Mouse (Mus musculus) cerebellum, adult 9-10 months (tissue): ENCODE data around the gene P2rx5.

Source experiments
- DNase-seq: peaks from one replicate; pipeline ENCODE4 v3.0.0; 2022

P2rx5 gene

DNA sequence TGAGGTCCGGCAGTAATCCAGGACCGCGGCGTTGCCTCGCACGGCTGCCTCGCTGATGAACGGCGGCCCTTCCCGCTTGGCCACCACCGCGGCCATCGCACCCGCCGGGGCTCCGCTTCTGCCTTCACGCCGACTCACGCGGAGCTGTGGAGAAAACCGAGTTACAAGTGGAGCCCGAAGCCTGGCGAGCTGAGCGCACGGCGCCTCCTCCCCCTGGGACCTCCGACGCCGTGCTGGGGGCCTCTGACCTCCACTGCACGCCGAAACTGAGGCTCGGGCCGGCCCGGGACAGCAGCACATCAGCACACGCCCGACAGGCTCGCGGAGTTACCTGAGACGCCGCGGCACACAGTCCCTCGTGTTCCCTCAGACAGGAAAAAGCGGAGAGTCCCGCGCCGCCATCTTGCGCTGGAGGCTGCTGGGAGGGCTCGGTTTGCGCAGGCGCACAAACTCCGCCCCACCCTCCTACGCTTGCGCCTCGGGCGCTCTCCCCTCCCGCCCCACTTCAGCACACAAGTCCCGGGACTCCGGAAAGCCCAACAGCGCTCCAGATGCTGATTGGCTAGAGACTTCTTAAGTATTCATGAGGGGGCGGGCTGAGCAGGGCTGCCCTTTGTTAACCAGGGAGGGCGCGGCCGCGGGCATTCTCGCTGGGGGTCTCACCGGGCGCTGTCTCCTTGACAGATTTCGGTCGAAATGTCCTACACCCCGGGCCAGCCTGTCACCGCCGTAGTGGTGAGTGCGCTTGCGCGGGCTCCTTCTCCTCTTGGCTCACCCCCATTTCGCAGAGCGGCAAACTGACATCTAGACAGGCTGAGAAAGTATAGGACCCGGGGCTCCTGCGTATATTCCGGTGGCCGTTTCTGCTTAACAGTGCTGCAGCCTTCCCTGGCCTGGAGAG lies 16.6 kb downstream of the P2rx5 start, which contains the start of the genes Emc6 and Tax1bp3:
Emc6 (minus strand) TSS at position 430 of the 901 bp plus-strand sequence.
Tax1bp3 (plus strand) TSS at position 476 of the 901 bp plus-strand sequence.
- peak; percentile 96 for DNase-seq

DNA sequence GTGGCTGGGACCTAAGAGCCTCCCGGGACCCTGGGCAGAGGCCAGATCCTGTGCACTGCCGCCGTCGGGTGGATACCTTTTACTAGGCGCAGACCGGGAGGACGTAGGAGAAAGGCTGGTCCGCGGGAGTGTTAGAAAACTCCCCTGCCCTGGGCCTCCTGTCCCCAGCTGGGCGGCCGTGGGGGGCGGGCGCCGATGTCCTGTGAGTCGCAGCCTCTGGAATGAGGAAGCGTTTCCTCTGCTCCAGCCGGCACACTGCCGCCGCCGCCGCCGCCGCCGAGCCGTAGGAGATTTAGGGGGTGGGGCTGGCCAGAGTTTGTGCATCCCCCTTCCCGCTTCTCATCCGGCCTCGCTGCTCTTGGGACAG lies 17.3 kb downstream of the P2rx5 start:
- DNase-seq, result peak; percentile 57

DNA sequence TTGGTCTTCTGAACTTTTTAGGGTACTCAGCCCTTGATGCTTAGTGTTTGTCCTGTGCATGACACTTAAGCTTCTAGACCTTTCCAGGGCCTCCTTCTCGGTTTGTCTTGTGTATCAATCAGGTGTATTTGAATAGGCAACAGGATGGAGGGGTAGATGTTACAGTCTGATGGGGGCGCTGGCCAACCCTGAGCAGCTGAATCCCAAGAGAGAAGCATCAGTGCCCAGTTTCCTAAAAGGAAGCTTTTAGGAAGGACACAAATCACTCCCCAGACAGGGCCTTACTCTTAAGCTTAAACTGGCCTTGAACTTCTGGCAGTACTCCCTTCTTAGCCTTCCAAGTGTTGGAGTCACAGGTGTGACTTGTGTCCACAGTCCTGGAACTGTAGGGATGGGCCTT lies 17.7 kb downstream of the P2rx5 start:
- no peak for DNase-seq

DNA sequence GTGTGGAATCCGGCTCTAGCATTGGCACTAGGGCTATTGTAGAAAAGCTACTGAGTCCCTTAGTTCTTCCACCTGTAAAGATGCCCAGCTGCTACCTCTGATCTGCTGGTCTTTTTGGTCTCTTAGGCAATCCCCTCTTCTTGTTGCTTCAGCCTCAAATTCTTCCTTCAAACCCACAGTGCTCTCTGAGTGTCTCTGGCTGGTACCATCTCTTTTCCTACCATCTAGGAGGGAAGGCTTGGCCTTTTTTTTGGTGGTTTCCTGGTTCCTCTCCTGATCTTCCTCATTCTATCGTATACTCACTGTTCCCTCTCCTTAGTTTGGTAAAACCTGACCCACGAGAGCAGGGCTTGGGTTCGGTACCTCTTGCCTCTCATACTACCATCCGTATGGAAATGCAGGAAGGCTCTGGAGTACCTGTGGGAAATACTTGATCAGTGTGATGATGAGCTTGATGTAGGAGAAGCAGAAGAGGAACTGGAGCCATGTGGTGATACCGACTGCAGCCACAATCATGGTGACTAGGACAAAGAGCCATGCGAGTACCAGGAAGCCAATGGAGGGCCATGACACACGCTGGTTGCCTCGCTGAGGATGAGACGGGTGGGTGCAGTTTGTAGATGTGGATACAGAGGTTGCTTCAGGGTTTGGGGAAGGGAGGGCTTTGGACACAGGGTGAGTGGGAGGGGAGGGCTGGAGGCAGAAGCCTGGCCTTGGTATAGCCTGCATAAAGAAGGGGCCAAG lies 25.8 kb downstream of the P2rx5 start:
- no peak for DNase-seq

DNA sequence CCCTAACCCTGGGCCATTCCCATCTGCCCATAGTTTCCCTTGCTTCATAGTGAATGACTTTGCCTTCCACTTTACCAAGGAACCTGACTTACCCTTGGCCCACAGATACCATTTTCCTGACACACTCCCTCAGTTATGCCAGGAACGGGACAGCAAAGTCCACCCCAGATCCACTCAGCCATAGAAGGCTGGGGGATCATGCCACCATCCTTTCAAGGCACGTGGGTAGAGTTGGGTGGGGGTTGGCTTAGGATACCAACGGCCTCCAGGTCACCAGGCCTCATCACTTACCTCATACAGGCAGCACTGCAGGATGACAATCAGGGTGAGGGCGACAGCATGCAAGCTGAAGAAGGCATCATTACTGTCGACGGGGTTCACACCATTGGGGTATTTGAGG lies 27.0 kb downstream of the P2rx5 start:
- DNase-seq, result no peak

DNA sequence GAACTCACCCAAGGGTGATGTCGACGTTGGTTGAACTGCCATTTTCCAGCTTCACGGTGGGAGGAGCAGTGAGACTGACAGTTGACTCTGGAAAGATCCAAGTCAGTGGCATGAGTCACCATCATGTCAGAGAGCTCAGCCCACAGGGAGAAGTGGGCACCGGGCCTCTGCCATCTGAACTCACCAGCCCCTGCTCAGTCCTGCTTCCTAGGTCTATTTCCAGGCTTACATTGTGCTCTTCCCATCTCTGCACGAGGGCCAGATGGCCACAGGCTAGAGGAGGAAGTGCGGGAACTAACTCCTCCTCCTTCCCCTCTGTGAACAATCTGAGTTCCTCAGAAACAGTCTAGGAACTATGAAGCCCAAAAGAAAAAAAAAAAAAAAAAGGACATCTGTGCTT lies 32.8 kb downstream of the P2rx5 start:
- DNase-seq, result peak; percentile 73

DNA sequence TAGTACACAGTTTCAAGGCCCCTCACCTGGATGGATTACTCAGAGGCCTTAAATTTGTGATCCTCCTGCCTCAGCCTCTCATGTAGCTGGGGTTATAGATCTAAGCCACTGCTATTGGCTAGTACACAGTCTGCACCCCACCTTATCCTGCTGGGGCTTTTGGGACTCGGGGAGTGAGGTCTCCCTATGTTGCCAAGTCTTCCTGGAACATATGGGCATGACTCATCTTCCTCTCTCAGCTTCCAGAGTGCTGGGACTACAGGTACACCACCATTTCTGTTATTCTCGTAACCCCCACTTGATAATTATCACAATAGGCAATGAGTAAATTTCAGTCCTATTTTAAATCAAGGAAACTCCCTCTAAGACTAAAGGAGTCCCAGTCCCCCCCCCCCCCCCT lies 34.2 kb downstream of the P2rx5 start:
- peak; percentile 31 for DNase-seq

DNA sequence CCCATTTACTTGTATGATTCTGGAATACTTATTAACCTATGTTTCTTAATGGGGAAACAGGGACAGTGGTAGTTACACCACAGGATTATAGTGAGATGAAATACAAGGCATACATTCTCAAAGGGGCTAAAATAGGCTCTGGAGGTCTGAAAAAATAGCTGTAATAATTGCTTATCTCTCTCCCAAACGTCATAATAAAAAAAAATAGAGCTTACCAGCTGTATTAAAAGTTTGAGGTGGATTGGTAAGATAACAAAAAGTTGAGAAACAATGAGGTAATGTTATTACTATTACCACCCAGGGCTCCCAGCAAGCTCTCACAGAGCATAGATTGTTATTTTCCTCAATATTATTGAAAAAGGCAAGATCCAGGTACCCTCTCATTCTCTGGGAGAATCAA lies 38.0 kb downstream of the P2rx5 start:
- DNase-seq, result no peak

DNA sequence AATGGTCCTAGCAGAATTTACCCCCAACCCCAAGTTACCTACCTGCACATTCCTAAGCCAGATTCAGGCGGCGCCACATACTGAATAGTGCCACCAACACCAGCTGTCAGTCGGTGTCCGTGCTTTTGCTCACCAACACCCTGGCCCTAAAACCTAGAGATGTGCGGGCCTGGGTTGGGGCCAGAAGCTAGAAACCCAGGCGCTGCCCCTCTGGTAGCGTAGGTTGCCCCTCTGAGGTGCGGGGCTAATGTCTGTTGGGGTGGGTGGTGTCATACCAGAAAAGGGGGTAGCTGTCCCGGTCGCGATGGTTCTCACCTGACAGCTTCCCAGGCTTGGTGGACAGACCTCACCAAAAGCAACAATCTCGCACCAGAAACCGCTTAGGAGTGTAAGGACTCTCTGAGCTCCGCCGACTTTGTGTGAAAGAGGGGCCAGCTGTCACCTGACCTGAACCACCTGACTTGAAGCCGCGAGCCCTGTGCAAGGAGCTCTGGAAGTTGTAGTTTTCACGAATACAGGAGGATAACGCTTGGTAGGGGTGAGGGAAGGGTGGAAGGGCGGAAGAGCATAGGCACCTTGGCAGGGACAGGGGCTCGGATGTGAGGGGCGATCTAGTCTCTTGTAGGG lies 38.5 kb downstream of the P2rx5 start, which contains the start of gene Ctns:
Ctns (minus strand) TSS at position 440 of the 627 bp plus-strand sequence.
- peak; percentile 93 for DNase-seq

DNA sequence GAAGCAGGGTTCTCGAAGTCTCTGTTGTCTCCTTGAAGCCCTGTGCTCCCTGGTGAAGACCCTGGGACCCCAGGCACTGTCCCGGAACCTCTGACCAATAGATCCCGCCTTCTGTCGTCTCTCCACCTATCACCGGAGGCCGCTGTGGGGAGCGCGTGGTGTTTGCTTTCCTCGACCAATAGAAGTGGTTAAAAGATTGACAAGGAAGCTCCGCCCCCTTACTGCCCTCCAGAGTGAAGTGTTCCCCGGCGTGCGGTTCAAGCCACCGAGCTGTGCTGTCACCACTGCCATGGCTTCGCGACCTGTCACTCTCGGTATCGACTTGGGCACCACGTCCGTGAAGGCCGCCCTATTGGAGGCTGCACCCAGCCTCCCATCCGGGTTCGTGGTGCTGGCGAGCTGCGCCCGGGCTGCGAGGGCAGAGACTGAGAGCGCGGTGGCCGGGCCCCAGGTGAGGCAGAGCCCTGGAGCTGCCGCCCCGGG lies 39.0 kb downstream of the P2rx5 start, which contains the start of gene Shpk:
Shpk (plus strand) TSS at position 231 of the 483 bp plus-strand sequence.
- peak; percentile 98 for DNase-seq

DNA sequence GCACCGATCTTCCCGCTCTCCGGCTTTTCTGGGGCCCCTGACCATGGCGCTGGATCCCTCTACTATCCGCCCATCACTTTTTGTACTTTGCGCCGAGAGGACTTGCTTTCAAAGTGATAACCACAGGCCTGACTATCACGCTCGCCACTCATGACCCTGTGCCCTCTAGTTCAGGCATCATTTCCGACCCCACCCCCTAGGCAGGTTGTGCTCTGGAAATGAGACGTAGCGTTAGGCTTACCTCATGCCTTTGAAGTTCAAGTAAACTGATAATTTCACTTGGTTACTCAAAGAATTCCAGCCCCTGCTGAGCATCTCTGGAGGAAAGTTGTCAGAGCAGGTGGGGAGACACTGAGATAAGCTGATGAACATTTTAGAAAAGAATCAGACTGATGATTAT lies 39.7 kb downstream of the P2rx5 start:
- DNase-seq, result peak; percentile 60

DNA sequence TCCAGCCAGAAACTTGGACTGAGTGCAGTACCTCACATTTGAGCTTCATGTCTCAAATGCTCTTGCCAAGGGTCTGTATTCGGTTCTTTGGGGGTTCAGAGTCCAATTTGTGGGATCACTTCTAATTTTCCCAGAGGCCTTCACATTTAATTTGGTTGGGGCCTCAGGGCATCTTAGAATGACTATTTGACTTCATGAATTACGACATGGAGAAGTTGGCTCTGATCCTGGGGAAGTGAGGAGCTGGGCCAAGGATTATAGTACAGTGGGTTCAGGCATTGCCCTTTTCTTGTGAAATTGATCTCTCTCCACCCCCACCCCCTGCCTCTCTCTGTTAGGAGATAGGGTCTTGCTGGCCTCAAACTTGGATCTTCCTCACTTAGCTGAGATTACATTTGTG lies 40.8 kb downstream of the P2rx5 start:
- peak; percentile 27 for DNase-seq

DNA sequence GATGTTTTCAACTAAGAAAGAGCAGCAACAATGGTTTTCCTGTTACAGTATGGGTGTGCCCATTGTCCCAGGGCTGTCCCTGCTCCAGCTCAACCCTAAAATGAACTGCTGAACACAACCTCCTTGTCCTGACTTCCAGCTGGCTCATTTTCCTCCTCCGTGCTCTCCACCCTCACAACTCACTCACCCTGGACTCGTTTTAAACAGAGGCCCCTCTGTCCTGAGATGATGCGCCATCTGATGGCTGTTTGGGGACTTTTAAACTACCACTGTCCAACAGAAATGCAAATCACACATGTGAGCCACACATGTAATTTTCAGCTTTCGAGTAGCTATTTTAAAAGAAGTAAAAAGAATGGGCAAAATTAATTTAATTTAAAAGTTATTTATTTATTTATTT lies 41.4 kb downstream of the P2rx5 start:
- peak; percentile 22 for DNase-seq

DNA sequence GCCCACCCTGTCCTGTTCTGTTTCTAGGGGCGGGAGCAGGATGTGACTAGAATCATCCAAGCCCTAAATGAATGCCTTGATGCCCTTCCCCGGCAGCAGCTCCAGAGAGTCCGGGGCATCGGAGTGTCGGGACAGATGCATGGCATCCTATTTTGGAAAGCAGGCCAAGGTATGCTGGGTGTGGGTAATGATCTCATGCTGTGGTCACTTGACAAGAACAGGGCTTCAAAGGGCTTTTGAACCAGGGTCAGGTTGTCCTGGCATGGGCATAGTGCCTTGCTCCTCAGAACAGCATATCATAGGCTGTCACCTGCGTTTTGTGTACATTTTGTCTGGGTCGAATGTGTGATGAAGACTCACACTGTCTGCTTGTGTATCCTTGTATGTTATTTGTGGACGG lies 43.7 kb downstream of the P2rx5 start:
- DNase-seq, result no peak

DNA sequence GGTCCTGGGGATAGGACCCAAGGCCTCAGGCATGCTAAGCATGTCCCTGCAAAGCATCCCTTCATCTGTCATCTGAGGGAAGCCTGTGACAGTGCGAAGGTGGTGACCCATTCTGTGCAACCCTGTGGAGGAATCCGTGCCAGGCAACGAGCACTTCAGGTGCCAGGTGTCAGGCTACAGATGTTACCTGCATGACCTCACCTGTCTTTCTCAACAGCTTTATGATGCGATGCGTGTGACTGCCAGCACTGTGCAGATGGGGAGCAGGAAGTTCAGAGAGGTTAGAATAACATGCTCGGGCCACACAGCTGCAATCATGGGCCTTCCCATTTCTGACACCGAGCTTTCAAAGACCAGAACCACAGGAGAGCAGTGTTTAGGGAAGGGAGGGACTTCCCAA lies 45.0 kb downstream of the P2rx5 start:
- DNase-seq, result no peak

DNA sequence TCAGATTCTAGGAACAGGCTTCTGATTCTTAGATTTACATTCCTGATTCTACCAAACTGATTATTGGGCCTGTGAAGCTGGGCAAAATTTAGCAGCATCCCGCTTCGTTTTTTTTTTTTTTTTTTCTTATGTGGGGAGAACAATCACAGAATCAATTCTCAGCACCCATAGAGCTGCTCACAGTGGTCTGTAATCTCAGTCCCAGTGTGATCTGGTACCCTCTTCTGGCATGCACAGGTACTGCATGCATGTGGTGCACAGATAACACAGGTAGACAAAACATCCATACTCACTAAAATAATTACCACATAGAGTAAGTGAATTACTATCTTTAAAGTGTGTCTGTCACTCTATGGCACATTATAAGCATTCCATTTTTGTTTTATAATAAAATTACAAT lies 47.4 kb downstream of the P2rx5 start:
- no peak for DNase-seq

DNA sequence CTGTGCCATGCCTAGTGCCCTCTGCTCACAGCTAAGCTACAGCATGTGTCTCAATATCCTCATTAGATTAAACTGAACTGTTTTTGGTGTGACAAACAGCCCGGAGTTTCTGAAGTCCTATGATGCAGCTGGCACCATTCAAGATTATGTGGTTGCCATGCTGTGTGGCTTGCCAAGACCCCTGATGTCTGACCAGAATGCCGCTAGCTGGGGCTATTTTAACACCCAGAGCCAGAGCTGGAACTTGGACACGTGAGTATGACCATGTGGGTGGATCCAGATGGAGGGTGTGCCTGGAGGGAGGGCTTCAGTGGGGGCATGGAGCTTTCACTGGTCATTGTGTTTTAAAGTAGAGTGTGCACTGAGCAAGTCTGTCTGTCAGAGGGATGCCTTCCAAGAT lies 53.7 kb downstream of the P2rx5 start:
- no peak for DNase-seq

DNA sequence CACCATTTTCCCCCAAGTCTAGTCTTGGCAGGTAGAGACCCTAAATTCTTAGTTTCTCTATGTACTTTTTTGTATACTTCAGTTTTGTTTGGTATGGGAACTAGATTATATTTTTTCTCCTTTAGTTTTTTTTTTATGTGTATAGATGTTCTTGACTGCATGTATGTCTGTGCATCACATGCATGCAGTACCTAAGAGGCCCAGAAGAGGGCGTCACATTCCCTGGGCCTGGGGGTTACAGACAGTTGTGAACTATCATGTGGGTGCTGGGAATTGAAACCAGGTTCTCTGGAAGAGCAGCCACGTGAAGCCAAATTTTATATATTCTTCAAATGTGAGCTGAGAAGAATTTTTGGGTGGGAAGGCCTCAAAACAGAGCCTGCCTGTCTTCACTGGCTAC lies 59.5 kb downstream of the P2rx5 start:
- no peak for DNase-seq

DNA sequence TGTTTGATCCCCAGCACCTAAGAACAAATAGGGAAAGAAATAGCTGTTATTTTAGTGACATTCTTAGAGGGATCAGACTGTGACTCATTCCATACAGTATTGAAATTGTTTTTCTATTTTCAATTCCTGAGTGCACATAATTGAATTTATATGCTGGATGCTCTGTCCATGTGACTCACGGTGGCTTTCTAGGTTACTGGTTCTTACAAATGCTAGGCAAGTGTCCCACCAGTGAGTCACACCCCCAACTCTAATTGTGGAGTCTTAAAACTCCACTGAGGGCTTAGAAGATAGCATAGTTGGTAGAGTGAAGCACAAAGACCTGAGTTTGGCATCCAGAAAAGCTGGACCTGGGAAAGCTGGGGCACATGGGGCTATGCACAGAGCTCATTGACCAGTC lies 60.4 kb downstream of the P2rx5 start:
- no peak for DNase-seq
